Mouse (Mus musculus): Measurements from ENCODE around the gene Limd2.

The Limd2 gene

GRCm38 (mm10) chr11:106124784-106125183 is 35.9 kb downstream of the Limd2 start:
- no peak for DNase-seq

DNA sequence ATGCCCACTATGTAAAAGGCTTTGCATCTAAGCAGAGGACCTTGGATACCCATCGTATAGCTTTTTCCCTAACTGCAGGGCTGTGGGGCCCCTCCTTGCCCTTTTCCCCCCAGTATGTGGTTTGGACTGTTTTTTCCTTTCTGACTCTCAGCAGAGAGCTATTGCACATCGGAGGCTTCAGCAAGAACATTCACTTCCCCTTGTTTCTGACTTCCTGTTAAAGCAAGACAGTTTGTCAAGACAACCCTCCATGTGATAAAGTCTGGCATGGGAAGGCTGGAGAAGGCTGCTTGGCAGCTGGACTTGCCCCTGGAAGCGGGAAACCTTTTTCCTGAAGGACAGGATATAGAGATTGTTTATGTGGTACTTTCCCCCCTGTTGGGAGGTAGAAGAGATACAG is 37.9 kb downstream of the Limd2 start:
- no peak for DNase-seq

DNA sequence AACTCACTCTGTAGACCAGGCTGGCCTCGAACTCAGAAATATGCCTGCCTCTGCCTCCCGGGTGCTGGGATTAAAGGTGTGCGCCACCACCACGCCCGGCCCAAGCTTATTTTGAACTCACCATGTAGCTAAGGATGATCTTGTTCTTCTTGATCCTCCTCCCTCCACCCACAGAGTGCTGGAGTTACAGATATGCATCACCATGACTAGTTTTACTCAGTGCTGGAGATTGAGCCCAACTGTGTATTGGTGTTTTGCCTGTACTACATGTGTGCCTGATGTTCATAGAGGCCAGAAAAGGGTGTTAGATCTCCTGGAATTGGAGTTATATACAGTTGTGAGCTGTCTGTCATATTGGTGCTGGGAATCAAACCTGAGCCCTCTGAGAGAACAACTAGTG is 38.4 kb downstream of the Limd2 start:
- no peak for DNase-seq

DNA sequence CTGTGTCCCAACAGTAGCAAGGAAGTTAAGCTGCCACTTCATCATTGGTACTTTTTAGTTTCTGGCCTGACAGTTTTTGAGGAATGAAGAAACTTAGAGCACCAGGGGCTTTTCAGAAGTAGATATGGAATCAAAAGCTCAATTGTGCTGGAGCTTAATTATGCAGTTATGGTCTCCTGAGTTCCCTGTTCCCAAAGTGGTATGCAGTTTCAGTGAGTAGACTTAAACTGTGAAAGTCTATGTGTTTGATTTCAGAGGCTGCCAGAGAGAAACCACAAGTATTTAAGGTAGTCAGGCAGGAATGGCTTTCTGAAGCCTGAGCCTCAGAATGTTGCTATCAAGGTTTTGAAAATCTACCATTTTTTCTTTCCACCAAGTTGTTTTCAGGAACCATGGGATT is 49.0 kb downstream of the Limd2 start:
- DNase-seq = no peak
